Mouse (Mus musculus) intestine, postnatal 0 days (tissue): ENCODE results near the gene Lrriq3. TPM values are rescaled to one million over a fixed set of nuclear protein-coding genes. Genes with fewer than 3 reads are reported as not detected.

ENCODE experiments used
- ATAC-seq: fragments of 200-750 bp; cut with Nextera tagmentation; 2 replicates; pipeline ENCODE4 v1.8.0; 2017; ENCODE audit warnings: mild to moderate bottlenecking, moderate TSS enrichment, moderate library complexity
- H3K27ac ChIP-seq: fragments of 300-500 bp; sonication (generic); 2 replicates; pipeline ENCODE4 v1.5.1; 2014; ENCODE audit warnings: mild to moderate bottlenecking, low read depth, low read length, moderate library complexity
- H3K27me3 ChIP-seq: fragments of 300-500 bp; sonication (generic); replicated peaks from 2 replicates; pipeline ENCODE4 v1.6.1; 2014; ENCODE audit warnings: low read length, mixed read lengths; ENCODE audit not compliant: control insufficient read depth, insufficient read depth
- H3K36me3 ChIP-seq: fragments of 300-500 bp; sonication (generic); 2 replicates; pipeline ENCODE4 v1.6.1; 2014; ENCODE audit warnings: mild to moderate bottlenecking, moderate library complexity; ENCODE audit not compliant: control insufficient read depth, insufficient read depth
- H3K4me1 ChIP-seq: fragments of 300-500 bp; sonication (generic); replicated peaks from 2 replicates; pipeline ENCODE4 v1.6.1; 2014; ENCODE audit warnings: antibody characterized with exemption, low read length, mixed read lengths; ENCODE audit not compliant: control insufficient read depth, insufficient read depth
- H3K4me2 ChIP-seq: fragments of 300-500 bp; sonication (generic); replicated peaks from 2 replicates; pipeline ENCODE4 v1.6.1; 2014; ENCODE audit warnings: low read depth, mild to moderate bottlenecking, moderate library complexity
- H3K4me3 ChIP-seq: fragments of 300-500 bp; sonication (generic); 2 replicates; pipeline ENCODE4 v1.5.1; 2014; ENCODE audit warnings: low read depth, low read length
- H3K9ac ChIP-seq: fragments of 300-500 bp; sonication (generic); 2 replicates; pipeline ENCODE4 v1.6.1; 2014; ENCODE audit warnings: mild to moderate bottlenecking, low read depth, low read length
- H3K9me3 ChIP-seq: fragments of 300-500 bp; sonication (generic); 2 replicates; pipeline ENCODE4 v1.6.1; 2016; ENCODE audit warnings: mixed run types; ENCODE audit not compliant: control insufficient read depth
- CTCF ChIP-seq: sonication (generic); IDR thresholded peaks from 2 replicates; pipeline ENCODE4 v1.5.1; 2016; ENCODE audit warnings: low read depth, mild to moderate bottlenecking, control low read depth, antibody characterized with exemption, moderate library complexity
- polyA plus RNA-seq: library from polyadenylated mRNA; unstranded; fragments of >200 nt; fragmentation: Nextera tagmentation; extraction: Ambion mirVana; gene quantifications from 2 replicates; pipeline ENCODE4 v1.2.1, GENCODE M21; 2015

Lrriq3 gene
- polyA plus RNA-seq, 1 experiment from 2014 or later = 1.2 TPM

- TF ChIP-seq CTCF = no peak
- H3K27me3 ChIP-seq = no peaks in the 10 kb centered on the region
- H3K36me3 ChIP-seq = no peaks in the 10 kb centered on the region
- no peak for ATAC-seq
- no peaks in the 10 kb centered on the region for H3K9me3 ChIP-seq
- no peaks in the 10 kb centered on the region for H3K4me1 ChIP-seq
- H3K9ac ChIP-seq = no peak overlapping the region
- H3K4me2 ChIP-seq = no peak overlapping the region
- H3K27ac ChIP-seq = no peak overlapping the region
- no peak overlapping the region for H3K4me3 ChIP-seq
Measured at GRCm38 (mm10) chr3:155235502-155235901, 142.3 kb downstream of the Lrriq3 start.

Other genes with a start within 250 kb of the Lrriq3 start
- gene Tnni3k, start 38.0 kb upstream of the Lrriq3 start, polyA plus RNA-seq = 0.08 TPM in 2 replicates
- gene Fpgt, start within 50 bp of the Lrriq3 start, polyA plus RNA-seq = 15.2 and 17.0 TPM in 2 replicates